Mouse (Mus musculus): Measurements from ENCODE around the gene Cabp4. TPM values are rescaled to one million over a fixed set of nuclear protein-coding genes. Genes with fewer than 3 reads are reported as not detected.
A peak's percentile ranks its signal among the peaks of the same experiment; 100 is the strongest.

Cabp4 gene
- total RNA-seq (2021), result not detected
- long read RNA-seq, experiment 1, result 0 reads
- long read RNA-seq, experiment 2, result 0 reads

DNA sequence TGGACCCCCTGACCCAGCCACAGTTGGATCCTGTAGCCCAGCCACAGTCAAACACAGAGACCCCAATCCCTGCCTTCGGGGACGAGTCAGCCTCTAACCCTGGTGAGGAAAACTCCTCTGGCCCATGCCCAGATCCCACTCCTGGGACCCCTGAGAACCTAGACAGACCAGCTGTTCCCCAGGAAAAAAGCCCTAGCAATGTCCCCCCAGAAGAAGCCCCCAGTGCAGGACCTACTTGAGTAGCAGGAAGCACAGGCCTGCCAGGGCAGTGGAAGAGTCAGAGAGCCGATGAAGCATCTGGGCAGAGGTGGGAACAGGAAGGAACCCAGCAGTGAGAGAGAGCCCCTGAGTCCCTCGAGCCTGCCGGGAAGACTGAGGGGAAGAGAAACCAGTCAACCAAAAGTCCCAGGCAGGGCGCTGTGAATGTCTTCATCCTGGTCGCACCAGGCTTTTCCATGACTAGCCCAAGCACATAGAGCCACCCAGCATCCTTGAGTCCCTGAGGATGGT is at the start of gene Cabp4:
TSS of gene Cabp4 (minus strand) at position 275 of the 510 bp plus-strand sequence.
- DNase-seq, result no peak
- intact Hi-C loops (cut with DNase I), result no loop called here

DNA sequence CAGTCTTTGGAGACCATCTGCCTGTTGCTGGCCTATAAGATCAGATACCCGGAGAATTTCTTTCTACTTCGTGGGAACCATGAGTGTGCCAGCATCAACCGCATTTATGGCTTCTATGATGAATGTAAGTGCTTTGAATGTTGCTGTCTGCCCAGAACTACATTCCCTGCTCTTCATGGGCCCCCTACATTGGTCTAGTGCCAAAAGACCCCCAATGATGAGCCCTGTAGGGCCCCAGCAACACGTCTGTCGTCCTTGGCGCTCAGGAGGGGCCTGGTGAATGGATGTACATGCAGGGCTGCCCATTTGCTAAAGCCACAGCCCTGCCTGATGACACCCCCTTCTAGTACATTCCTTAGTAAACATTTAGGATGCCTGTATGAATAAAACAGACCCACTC is 49.3 kb upstream of the Cabp4 start:
- DNase-seq, result no peak
- intact Hi-C loops (cut with DNase I), result no loop called here

DNA sequence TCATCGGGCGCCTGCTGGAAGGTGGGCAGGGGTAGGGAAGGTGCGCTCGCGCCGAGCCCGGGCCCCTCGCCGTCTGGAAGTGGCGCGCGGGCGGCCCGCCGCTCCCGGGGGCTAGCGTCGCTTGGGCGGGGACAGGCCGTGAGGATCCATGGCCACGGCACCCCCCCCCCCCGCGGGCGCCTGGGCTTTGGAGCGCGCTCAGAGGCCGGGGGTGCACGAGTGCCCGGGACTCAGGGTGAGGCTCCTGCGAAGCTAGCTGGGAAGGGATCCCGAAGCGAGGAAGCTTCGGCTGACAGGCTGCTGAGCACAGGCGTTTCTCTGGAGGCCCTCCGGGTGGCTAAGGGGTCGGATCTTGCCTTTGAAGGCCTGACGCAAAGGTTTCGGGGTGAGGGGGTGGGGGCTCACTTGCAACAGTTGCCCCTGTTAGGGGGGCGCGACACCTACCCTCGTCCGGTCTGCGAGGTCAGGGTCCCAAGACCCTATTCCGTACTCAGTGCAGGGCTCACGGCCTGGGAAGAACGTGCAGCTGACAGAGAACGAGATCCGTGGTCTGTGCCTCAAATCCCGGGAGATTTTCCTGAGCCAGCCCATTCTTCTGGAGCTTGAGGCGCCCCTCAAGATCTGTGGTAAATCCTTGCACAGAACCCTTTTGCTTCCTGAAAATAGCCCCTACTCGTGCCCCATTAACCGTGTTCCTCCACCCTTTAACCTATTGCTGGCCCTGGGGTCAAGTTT is 48.6 kb upstream of the Cabp4 start:
- DNase-seq, result no peak
- intact Hi-C loops (cut with DNase I), result no loop called here

DNA sequence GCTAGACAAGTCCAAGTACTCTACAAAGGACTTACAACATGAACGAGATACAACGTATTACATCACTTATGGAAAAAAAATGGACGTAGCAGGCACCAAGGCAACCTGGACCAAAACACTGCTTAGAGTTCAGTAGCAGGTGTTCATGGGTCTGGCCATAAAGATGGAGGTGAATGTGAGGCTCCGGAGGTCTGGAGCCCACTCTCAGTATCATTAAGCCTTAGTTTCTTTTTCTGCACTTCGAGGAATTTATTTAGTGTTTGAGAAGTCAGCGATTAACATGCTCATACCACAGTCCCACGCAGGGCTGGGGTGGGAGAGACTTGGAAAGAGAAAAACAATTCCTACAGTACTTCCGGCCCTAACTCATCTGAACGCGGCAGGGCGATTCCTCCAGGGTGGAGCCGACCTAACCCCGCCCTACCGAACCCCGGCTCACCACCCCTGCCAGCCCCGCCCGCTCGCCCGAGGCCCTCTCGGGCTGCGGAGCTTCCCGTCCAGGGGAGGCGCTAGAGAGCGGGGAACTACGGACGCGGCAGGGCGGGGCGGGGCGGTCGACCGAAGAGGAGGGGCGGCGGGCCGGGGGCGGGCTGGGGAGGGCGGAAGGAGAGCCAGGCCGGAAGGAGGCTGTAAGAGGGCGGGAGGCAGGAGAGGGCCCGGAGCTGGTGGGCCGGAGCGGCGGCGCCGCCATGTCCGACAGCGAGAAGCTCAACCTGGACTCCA is 47.9 kb upstream of the Cabp4 start, which contains the start of gene Ppp1ca:
TSS of gene Ppp1ca (plus strand) at position 538 of the 723 bp plus-strand sequence.
- intact Hi-C loops (cut with DNase I), result no loop called here
- DNase-seq, result peak; percentile 99

DNA sequence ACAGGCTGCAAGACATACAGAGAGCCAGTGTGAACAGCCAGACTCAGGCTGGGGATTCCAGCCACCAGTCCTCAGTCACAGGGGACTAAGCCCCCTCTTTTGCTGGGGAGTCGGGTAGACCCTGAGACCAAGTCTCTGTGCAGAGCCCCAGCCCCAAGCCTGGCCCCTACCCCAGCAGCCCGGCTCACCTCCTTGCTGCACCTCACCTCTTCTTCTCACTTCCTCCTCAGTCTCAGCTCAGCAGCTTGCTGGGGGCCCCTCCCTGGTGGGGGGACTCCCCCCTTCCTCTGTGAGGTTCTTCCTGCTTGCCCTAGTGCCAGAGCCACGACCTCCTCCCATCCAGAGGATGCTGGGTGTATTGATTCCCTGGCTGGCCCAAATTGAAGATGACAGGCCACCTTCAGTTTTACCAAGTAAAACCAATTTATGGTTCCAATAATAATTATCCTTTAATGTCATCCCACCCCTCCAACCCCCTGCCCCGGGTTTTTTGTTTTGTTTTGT is 47.0 kb upstream of the Cabp4 start, which contains the start of gene Tbc1d10c:
TSS of gene Tbc1d10c (minus strand) at position 454 of the 504 bp plus-strand sequence.
- no peak for DNase-seq
- intact Hi-C loops (cut with DNase I), result no loop called here

DNA sequence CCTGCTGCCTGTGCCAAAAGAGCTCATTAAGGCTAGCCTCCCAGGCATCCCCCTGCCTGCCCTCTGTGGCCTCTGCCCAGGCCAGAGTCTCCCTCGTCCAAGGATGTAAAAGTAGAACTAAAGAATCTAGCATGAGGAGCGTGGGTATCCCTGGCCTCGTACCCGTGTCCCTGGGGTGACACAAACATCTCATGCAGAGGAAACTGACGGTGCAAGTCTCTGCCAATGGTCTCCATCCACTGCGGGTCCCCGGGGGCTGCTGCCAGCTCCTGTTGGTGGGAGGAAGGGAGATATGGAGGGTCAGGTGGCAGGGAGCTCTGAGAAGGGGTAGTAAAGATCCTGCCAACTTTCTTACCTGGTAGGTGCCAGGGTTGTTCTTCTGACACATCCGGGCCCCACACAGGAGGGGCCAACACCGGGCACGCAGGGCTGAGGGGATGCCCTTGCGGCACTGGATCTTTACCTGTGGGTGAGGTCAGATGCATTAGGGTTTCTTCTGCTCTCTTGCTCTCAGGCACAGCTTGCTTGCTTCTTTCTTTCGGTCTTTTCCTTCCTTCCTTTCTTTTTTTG is 45.3 kb upstream of the Cabp4 start:
- intact Hi-C loops (cut with DNase I), result no loop called here
- DNase-seq, result no peak

DNA sequence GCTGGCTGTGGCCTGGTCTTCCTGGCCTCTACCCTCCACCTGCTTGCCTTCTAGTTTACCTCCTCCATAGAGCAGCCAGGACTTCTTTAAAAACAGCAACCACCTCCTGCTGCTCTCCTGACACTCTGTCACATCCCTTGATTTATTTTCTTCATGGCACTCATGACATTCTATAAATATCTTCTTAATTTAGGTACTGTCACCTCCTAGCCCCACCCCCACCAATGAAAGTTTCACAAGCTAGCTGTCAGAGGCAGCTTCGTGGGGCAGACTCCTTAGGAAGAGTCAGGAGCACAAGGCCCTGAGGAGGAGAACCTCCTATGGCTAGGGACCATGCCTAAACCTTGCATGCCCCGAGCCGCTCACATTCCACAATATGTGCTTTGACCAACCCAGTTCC is 43.5 kb upstream of the Cabp4 start:
- DNase-seq, result no peak
- intact Hi-C loops (cut with DNase I), result no loop called here

DNA sequence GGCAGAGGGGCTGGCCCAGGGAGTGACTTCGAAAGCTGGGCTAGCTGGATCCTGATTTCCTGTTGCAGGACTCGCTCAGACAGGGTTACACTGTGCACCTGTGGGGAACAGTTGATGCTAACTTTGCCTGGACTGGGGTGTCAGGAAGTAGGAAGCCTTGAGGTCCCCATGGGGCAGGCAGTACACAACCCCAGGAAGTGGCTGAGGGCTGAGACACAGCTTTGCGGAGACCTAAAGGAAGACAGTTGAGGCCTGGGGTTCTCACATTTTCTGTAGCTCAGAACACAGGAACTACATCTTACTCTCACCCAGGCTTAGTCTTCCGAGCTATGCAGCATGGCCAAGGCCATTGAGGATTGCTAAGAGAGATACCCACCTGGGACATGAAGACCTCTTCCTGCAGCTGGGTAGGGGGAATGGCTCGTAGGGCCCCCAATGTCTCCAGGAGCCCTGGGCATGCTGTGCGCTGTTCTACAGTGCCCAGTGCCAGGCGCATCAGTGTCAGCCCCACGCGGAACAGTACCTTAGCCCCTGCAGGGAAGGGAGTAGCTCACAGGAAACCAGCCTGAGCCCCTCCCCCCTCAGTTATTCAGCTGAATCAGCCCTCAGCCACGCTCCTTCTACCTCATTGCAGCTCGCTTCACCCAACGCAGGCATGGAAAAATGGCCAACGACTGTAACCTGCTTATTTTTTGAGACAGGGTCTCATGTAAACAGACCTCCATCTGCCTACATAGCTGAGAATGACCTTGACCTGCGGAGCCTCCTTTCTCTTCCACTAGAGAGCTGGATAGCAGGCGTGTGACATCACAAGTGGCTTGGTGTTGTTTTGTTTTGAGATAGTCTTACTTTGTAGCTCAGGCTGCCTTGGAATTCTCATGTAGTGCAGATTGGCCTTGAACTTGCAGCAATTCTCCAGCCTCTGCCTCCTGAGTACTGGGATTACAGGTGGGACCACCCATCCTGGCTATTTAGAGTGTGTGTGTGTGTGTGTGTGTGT is 41.4 kb upstream of the Cabp4 start:
- no peak for DNase-seq
- intact Hi-C loops (cut with DNase I), result no loop called here

DNA sequence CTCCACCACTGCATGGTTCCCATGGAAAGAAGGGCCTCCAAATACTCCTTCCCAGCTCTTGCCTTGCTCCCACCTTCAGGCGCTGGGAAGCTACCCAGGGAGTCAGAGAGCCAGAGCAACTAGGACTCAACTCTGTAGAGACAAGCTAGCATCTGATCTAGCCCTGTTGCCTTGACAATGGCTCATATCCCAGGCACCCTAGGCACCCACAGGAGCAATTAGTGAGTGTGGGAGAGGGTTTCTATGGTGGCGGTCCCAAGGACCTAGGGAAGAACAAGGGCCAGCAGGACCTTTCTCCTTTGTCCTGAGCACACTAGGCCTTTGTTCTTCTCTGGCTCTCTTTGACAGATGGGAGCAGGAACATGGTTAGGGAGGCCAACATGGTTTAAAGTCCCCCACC is 39.9 kb upstream of the Cabp4 start:
- no peak for DNase-seq
- intact Hi-C loops (cut with DNase I), result no loop called here

DNA sequence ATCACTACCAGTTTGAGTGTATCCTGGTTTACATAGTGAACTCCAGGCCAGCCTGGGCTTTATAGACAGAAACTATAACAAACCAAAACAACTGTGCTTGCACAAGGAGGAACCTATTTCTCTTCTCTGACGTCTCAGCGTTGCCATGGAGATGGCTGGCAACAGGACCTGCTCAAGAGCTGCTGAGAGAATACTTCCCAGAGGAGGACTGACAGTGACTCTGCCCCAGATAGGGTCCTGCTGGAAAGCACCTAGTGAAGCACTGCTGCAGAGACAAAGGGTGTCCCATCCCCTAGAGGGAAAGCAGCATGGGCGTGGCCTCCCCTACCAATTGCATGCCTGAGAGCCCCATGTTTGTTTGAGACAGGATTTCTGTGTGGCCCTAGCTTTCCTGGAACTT is 38.1 kb upstream of the Cabp4 start:
- peak; percentile 45 to 59 for DNase-seq
- intact Hi-C loops (cut with DNase I), result no loop called here

DNA sequence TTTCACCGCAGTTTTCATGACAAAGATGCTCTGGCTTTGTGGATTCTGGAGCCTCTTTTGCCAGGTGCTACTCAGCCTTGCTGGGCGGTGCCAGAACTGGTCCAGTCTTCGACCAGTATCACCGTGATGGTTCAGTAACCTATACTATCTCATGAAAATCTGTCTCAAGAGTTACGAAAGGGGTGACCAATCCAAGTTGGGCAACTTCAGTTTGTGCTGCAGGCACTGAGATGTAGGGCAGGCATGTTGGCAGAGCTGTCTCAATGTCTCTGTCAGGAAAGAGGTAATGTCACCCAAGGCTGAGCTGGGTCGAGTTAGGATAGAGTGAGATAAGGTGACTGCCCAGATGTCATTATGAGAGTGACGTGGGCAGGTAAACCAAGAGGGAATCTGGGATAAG is 36.6 kb upstream of the Cabp4 start:
- intact Hi-C loops (cut with DNase I), result no loop called here
- no peak for DNase-seq

DNA sequence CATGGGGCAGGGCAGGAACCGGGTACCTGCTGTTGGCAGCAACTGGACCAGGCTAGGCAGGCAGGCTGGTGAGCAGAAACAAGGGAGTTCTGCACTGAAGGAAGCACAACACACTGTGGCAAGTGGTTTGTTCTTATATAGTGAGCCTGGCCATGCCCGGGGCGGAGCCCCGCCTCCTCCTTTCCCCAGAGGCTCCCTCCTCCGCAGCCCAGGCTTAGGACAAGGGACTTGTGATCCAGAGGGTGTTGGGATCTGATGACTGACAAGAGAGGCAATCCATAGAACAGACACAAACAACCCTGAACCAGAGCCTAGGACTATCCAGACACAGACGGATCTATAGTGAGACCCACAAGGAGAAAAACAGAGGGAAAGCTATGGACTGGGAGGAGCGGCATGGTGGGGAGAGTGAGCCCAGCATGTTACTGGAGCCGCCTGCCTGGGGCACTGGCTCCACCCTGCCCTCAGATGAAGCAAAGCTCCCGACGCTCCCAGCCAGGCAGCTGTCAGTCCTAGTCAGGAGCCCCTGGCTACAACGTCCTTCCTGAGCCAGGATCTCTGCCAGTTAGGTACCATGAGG is 31.6 kb upstream of the Cabp4 start, which contains the start of gene Carns1:
TSS of gene Carns1 (minus strand) at position 112 of the 580 bp plus-strand sequence.
- peak; percentile 55 to 70 for DNase-seq
- intact Hi-C loops (cut with DNase I), result no loop called here

DNA sequence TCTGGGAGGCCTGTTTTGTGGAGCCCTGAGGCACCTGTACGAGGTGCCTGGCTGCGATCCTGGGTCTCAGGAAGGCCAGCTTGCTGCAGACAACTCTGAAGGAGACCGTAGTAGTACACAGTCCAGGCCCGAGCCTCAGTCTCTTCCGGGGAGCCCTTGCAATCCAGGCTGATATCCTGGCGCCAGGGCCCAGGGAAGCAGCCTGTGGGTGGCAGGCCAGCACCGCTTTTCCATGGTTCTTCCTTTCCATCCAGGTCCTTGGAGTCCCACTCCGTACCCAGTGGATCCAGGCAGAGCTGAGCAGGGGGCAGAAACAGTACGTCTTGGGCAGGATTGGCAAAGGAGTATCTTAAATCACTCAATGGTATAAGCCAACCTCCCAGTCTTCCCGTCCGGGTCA is 29.1 kb upstream of the Cabp4 start:
- intact Hi-C loops (cut with DNase I), result loop anchor here (5.0 kb wide), 1 partner anchor 54 kb away; no protein-coding TSS in a partner anchor
- DNase-seq, result no peak

DNA sequence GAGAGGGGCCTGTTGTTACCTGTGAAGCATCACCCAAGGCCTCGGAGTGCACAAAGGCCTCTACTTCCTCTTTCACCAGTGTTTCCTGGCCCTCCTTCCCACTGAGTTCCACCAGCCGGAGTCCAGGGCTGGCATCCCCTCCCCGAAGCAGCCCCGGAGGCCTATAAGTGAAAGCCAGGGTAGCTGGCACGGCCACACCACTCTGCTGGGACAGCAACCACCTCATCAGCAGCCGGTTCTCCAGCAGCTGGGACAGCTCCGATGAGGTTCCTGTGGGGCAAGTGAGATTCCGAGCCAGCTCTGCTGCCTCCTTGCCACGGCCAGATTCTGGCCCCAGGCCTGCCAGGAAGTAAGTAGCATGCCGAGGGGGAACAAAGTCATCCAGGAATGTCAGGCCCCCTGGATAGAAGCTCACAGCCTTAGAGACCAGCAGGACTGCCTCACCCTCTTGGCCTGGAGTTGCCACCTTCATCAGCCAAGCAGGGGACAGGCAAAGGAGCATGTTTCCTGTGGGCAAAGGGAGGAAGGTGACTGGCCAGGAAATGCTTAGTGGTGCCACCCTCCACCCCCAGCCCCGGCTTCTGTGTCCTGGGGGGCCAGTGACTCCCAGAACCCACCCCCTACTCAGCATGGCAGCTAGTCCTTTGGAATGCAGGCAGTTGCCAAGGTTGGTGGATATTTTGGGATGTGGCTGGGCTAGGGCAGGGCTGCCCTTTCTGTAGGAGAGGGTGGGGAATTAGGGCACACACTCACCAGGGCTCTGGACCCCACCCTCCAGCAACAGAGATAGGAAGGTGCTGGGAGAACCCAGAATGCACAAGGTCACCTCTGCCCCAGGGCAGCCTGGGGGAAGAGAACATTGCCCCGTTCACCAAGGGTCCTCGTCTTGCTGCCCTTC is 27.8 kb upstream of the Cabp4 start:
- DNase-seq, result peak in 1 of 2 experiments; percentile 66

DNA sequence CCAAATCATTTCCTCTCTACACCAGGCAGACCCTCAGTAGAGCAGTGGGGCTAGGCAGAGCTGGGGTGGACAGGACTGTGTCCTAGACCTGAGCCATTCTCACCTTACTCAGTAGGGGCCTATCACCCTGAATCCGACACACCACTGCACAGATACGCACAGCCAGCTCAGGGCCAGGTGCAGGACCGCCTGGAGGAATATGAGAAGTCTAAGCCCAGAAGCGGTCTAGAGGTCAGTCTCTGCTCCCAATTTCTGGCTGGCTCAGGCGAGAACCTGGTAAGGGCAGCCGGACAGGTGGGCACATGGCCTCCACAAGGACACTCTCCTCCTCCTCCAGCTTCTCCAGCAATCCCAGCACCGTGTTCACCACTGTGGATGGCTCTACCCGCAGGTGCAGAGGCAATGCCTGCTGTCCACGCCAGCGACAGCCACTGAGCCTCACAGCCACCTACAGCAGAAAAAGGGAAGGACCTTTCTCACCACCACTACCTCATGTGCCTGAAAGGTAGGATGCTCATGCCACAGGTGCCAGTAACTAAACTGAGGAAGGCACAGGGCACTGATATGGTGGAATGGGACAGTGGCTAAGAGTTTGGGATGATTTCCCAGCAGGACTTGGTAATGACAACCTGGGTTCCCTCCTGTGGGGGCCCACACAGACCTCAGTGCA is 27.0 kb upstream of the Cabp4 start:
- intact Hi-C loops (cut with DNase I), result loop anchor here (1.0 to 5.0 kb wide), 2 partner anchors 17 to 56 kb away; no protein-coding TSS in a partner anchor
- no peak for DNase-seq

More for the DNA sequence above, 27.8 kb upstream of the Cabp4 start:
- intact Hi-C loops (cut with DNase I), result loop anchor here (1.0 to 5.0 kb wide), 2 partner anchors 17 to 56 kb away; no protein-coding TSS in a partner anchor

DNA sequence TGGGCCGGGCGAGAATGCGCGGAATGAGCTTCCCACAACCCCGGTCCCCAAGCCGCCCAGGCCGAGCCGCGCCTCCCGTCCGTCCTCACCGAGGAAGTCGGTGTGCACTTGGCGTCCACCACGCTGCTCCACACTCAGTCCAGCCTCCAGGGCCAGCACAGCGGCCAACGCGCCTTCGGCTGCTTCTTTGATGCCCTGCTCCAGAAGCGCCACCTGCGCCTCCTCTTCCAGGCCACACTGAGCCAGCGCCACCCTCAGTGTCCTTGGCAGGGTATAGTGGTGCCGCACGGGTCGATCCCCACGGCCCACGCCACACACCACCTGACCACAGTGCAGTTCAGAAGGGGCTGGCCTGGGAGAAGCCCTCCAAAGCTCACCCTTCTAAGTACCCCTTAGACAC is 26.0 kb upstream of the Cabp4 start:
- intact Hi-C loops (cut with DNase I), result loop anchor here (5.0 kb wide), 1 partner anchor 57 kb away; no protein-coding TSS in a partner anchor
- no peak for DNase-seq

DNA sequence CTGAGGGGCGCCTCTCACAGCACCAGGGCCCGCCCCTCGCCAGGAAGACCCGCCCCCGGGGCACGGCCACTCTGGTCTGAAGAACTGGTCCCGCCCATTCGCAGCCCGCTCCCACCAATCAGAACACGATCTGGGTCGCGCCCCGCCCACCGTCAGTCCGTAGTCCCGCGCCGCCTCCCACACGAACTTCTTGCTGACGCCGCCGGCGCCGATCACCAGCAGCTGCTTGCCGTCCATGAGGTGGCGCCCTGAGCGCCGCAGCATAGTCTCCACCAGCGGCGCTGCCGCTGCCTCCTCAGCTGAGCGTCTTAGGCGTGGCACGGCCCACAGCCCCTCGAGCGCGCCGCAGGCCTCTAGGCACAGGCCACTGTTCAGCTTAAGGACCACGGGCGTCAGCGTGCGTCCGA is 25.5 kb upstream of the Cabp4 start:
- intact Hi-C loops (cut with DNase I), result no loop called here
- DNase-seq, result peak; percentile 99 to 100

All from heart, postnatal 14 days (tissue).